Mouse (Mus musculus): ENCODE measurements around the gene Polr1e.

GRCm38 (mm10) chr4:44978175-44978574 lies 40.2 kb upstream of the Polr1e start:
- TF ChIP-seq POLR2A (IDR thresholded peaks at IDR 0.05; ENCODE audit: borderline replicate concordance, low read depth, low read length) (no peak), CTCF (IDR thresholded peaks at IDR 0.05; ENCODE audit: low read depth, low read length) (no peak)

All from bone marrow macrophage, adult 2 months (primary cell).